21 mouse cellular contexts compared by ENCODE assay signal in the genomic region with DNA sequence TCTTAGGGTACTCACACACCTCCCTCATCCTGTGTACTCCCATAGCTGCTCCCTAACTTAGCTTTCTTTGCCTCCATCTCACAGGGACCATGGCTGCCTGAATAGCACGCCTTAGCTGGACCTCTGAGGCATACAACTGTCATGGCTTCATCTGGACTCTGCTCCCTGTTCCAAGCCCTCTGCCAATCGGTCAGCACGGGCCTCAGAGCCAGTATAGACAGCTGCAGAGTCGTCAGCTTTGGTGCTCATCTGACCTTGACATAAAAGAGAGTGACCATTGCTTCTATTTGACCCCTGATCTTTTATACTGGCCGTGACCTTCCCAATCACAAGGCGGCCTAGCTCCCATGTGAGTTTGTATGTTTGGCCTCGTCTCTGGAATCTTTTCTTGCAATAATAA. TPM values are rescaled to one million over a fixed set of nuclear protein-coding genes. Genes with fewer than 3 reads are reported as not detected.
DNase-seq lines count a peak whose midpoint lies in the region; ATAC-seq and TF ChIP-seq lines count a peak whose summit lies in the region.
"Had no signal": no experiment of that assay in that cellular context is flagged by ENCODE, and none has a peak within 500 bp of the region (broad histone marks: within the 10 kb centered on the region; RNA-seq: fewer than 3 reads in every experiment).

No protein-coding gene starts in this region.

- ATAC-seq in heart, embryonic 13.5 days (ENCODE audit: extremely low read depth, insufficient number of reproducible peaks, low FRiP score, low TSS enrichment), result no peak
- ATAC-seq in liver, embryonic 12.5 days, result peak; percentile 52; the same call in 1 of the 2 replicates
- ATAC-seq: forebrain, embryonic 16.5 days; hindbrain, postnatal 0 days; midbrain, embryonic 15.5 days had no signal

- peaks cover 33% of the 10 kb centered on the region for H3K4me1 ChIP-seq in heart, embryonic 13.5 days
- H3K4me1 ChIP-seq in liver, adult 2 months (ENCODE audit: control insufficient read depth, insufficient read depth, low read length), result peaks cover 10% of the 10 kb centered on the region
- peaks cover 15% of the 10 kb centered on the region for H3K4me1 ChIP-seq in liver, embryonic 12.5 days

- H3K27ac ChIP-seq in heart, embryonic 13.5 days (replicated peaks), result peak overlapping the region; percentile 28; the same call in 1 of the 2 replicates
- H3K27ac ChIP-seq in liver, adult 2 months (replicated peaks; ENCODE audit: insufficient read depth, low read depth, low read length), result peak overlapping the region; percentile 73
- H3K27ac ChIP-seq in liver, embryonic 12.5 days, result peak overlapping the region; percentile 39; the same call in 1 of the 2 replicates
- H3K27ac ChIP-seq: embryonic facial prominence, embryonic 13.5 days; heart, embryonic 15.5 days; hindbrain, postnatal 0 days; limb, embryonic 10.5 days; midbrain, embryonic 15.5 days had no signal

- H3K36me3 ChIP-seq in heart, embryonic 13.5 days, result 0 out of 2 replicates have a peak, but pooled peaks cover 13% of the 10 kb centered on the region
- H3K36me3 ChIP-seq in liver, adult 2 months (ENCODE audit: control insufficient read depth, insufficient read depth, low read length), result no peaks in the 10 kb centered on the region
- H3K36me3 ChIP-seq in liver, embryonic 12.5 days, result no peaks in the 10 kb centered on the region
- H3K36me3 ChIP-seq: embryonic facial prominence, embryonic 13.5 days; heart, embryonic 15.5 days; limb, embryonic 10.5 days; midbrain, embryonic 15.5 days had no signal

- no peaks in the 10 kb centered on the region for H3K27me3 ChIP-seq in heart, embryonic 13.5 days (replicated peaks)
- H3K27me3 ChIP-seq in liver, adult 2 months (ENCODE audit: control insufficient read depth, insufficient read depth, low read length), result no peaks in the 10 kb centered on the region
- no peaks in the 10 kb centered on the region for H3K27me3 ChIP-seq in liver, embryonic 12.5 days (replicated peaks)
- H3K27me3 ChIP-seq: embryonic facial prominence, embryonic 13.5 days; heart, embryonic 15.5 days; midbrain, embryonic 15.5 days had no signal

- no peak overlapping the region for H3K9ac ChIP-seq in heart, embryonic 13.5 days
- H3K9ac ChIP-seq in liver, adult 2 months (ENCODE audit: low read depth, low read length), result no peak overlapping the region
- H3K9ac ChIP-seq in liver, embryonic 12.5 days, result no peak overlapping the region
- H3K9ac ChIP-seq: embryonic facial prominence, embryonic 13.5 days; heart, embryonic 15.5 days; midbrain, embryonic 15.5 days had no signal

- H3K9me3 ChIP-seq in heart, embryonic 13.5 days, result no peaks in the 10 kb centered on the region
- no peaks in the 10 kb centered on the region for H3K9me3 ChIP-seq in liver, embryonic 12.5 days (replicated peaks)
- H3K9me3 ChIP-seq: embryonic facial prominence, embryonic 13.5 days; heart, embryonic 15.5 days; limb, embryonic 10.5 days; midbrain, embryonic 15.5 days had no signal

- no peak for DNase-seq in heart, adult 9 months (ENCODE audit: low spot score in 2 of 2)
- peak; percentile 85 for DNase-seq in liver, adult 2 months (ENCODE audit: extremely low read depth, low read depth, low spot score)
- DNase-seq in liver, result no peak
- peak; percentile 70 for DNase-seq in yolk sac, embryonic 10.5 days (ENCODE audit: low spot score)
- DNase-seq in cerebellum, adult 9-10 months, result no peak
- DNase-seq in lung, postnatal 25 days (ENCODE audit: low spot score), result no peak
- DNase-seq: cerebellum, adult 8-10 months; heart, postnatal 4 days; lung, adult 2 months; lung, postnatal 36 days; spleen, adult 18-20 months; thymus, postnatal 4 days had no signal

- H3K4me2 ChIP-seq in heart, embryonic 13.5 days, result no peak overlapping the region
- H3K4me2 ChIP-seq in liver, embryonic 12.5 days, result no peak overlapping the region
- H3K4me2 ChIP-seq: embryonic facial prominence, embryonic 13.5 days; heart, embryonic 15.5 days; midbrain, embryonic 15.5 days had no signal

- H3K79me2 ChIP-seq in liver, adult 2 months (ENCODE audit: control insufficient read depth, insufficient read depth, low read length), result peaks cover 14% of the 10 kb centered on the region; the same call in 1 of the 2 replicates

- TF ChIP-seq POLR2A in liver, adult 2 months (IDR thresholded peaks at IDR 0.05; ENCODE audit: extremely low read depth, insufficient read depth, low read length), result no peak

- TF ChIP-seq CTCF in liver, adult 2 months (IDR thresholded peaks at IDR 0.05; ENCODE audit: low read depth, low read length), result no peak

- H3K4me3 ChIP-seq in heart, embryonic 13.5 days, result no peak overlapping the region
- no peak overlapping the region for H3K4me3 ChIP-seq in liver, adult 2 months (ENCODE audit: insufficient read depth, low read depth, low read length)
- no peak overlapping the region for H3K4me3 ChIP-seq in liver, embryonic 12.5 days
- H3K4me3 ChIP-seq: embryonic facial prominence, embryonic 13.5 days; heart, embryonic 15.5 days; limb, embryonic 10.5 days; midbrain, embryonic 15.5 days; myocyte had no signal

- 75% methylated on average over 7 of the region's 7 CpGs for WGBS in heart, embryonic 13.5 days
- WGBS in liver, adult 2 months, result 21% methylated on average over 7 of the region's 7 CpGs
- 63% methylated on average over 7 of the region's 7 CpGs for WGBS in liver, embryonic 12.5 days (ENCODE audit: insufficient replicate concordance)

RNA-seq across cellular contexts. Expression of a gene that starts 43.4 kb away (rescaled TPM):
- 47.2 and 48.0 TPM in 2 replicates for polyA plus RNA-seq in heart, embryonic 13.5 days (2015; fragmentation: Nextera tagmentation; extraction: Ambion mirVana)
- 18.3 and 18.9 TPM in 2 replicates for total RNA-seq in liver, adult 2 months (2014; rRNA removed)
- 6.0 TPM in 2 replicates for polyA plus RNA-seq in liver, adult 2 months (2012; rRNA removed)
- polyA plus RNA-seq in liver, embryonic 12.5 days (2016; fragmentation: Nextera tagmentation; extraction: Ambion mirVana), result 13.7 and 14.5 TPM in 2 replicates

Comparison
In these comparisons a context has a peak if more than half of its experiments do, and no peak if none do; other contexts are left out.
1. DNase-seq: peak in liver, adult 2 months (single experiment) and yolk sac, embryonic 10.5 days (single experiment); none in heart, adult 9 months (0 of 2), liver (single experiment), cerebellum, adult 9-10 months (single experiment) and lung, postnatal 25 days (single experiment).
2. Peak in every context shown above with its lines, with median percentiles within 50 percentile points of each other: H3K27ac ChIP-seq.